In the genomic region with DNA sequence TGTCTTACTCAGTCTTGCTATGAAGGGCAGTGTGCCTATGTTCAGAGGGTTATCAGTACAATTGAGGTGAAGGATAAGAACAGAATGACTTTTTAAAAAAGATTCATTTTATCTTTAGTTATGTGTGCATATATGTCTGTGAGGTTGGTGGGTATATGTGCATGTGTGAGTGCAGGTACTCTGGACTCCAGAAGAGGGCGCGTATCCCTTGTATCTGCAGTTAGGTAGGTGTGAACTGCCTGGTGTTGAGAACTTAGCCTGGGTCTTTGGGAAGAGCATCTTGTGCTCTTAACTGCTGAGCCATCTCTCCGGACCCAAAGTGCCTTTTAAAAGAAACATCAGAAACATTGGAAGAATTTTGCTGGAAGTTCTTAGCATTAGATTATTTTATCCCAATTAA, we compare ENCODE assay signal across 28 mouse cellular contexts.
"Had no signal": no experiment of that assay in that cellular context is flagged by ENCODE, and none has a peak within 500 bp of the region (broad histone marks: within the 10 kb centered on the region; RNA-seq: fewer than 3 reads in every experiment).

No protein-coding gene starts in this region.

- H3K9ac ChIP-seq: heart, embryonic 12.5 days; hindbrain, embryonic 12.5 days; hindbrain, embryonic 14.5 days; kidney, embryonic 15.5 days; limb, embryonic 12.5 days; liver, embryonic 14.5 days had no signal

- DNase-seq: gastrocnemius, adult 2 months; gastrocnemius, postnatal 10 days; gastrocnemius, postnatal 25 days; heart, adult 11 months; heart, postnatal 10 days; heart, postnatal 4 days; kidney, adult 11 months; kidney, adult 2 months; kidney, adult 9 months; kidney, postnatal 14 days; kidney, postnatal 36 days; layer of hippocampus, adult 9-11 months; liver had no signal

- H3K27ac ChIP-seq: gastrocnemius, adult 2 months; heart, embryonic 10.5 days; hindbrain, embryonic 10.5 days; hindbrain, embryonic 12.5 days; hindbrain, embryonic 14.5 days; kidney, embryonic 15.5 days; kidney, postnatal 0 days; left cerebral cortex, adult 2 months; limb, embryonic 10.5 days; limb, embryonic 12.5 days; liver, embryonic 14.5 days had no signal

- H3K4me3 ChIP-seq: gastrocnemius, adult 2 months; heart, embryonic 10.5 days; heart, embryonic 12.5 days; hindbrain, embryonic 10.5 days; hindbrain, embryonic 12.5 days; kidney, embryonic 15.5 days; left cerebral cortex, adult 2 months; limb, embryonic 10.5 days; limb, embryonic 12.5 days had no signal

- H3K36me3 ChIP-seq: heart, embryonic 10.5 days; hindbrain, embryonic 12.5 days; kidney, embryonic 15.5 days; limb, embryonic 10.5 days; limb, embryonic 12.5 days had no signal

- H3K9me3 ChIP-seq: heart, embryonic 10.5 days; heart, embryonic 12.5 days; hindbrain, embryonic 10.5 days; kidney, embryonic 15.5 days; limb, embryonic 10.5 days had no signal

- H3K4me1 ChIP-seq: heart, embryonic 10.5 days; heart, embryonic 12.5 days; hindbrain, embryonic 10.5 days; hindbrain, embryonic 12.5 days; kidney, embryonic 15.5 days; limb, embryonic 10.5 days; limb, embryonic 12.5 days had no signal

- H3K4me2 ChIP-seq: heart, embryonic 12.5 days; hindbrain, embryonic 12.5 days; hindbrain, embryonic 14.5 days; kidney, embryonic 15.5 days; limb, embryonic 12.5 days; liver, embryonic 11.5 days had no signal

- ATAC-seq: hindbrain, embryonic 16.5 days; inflammation-experienced regulatory T-cells, adult 6 months; intestine, embryonic 16.5 days had no signal

- H3K27me3 ChIP-seq: heart, embryonic 12.5 days; hindbrain, embryonic 12.5 days; kidney, embryonic 15.5 days; limb, embryonic 12.5 days had no signal
